Mouse (Mus musculus): ENCODE data around the gene Calu. TPM values are rescaled to one million over a fixed set of nuclear protein-coding genes. Genes with fewer than 3 reads are reported as not detected.

The Calu gene
- 42.3 TPM for polyA plus RNA-seq (2015; fragmentation: Illumina TruSeq; extraction: RNeasy Lipid Tissue Mini Kit (QIAGEN cat#74804); ENCODE audit: insufficient read depth, low read depth, low replicate concordance)

GRCm38 (mm10) chr6:29347665-29348370 lies at the start of gene Calu:
Gene Calu, plus strand, starts transcription at chr6:29348069.

GRCm38 (mm10) chr6:29318879-29319278 lies 29.0 kb upstream of the Calu start, which contains the start of gene Fam71f1:
Gene Fam71f1, plus strand, starts transcription at chr6:29319140.

GRCm38 (mm10) chr6:29388052-29388518 lies 40.2 kb downstream of the Calu start, which contains the start of gene Opn1sw:
Gene Opn1sw, minus strand, starts transcription at chr6:29388468.

GRCm38 (mm10) chr6:29395910-29396713 lies 48.2 kb downstream of the Calu start, which contains the start of gene Ccdc136:
Gene Ccdc136, plus strand, starts transcription at chr6:29396309.

Other genes with a start within 250 kb of the Calu start
- 13.7 TPM for gene Rbm28, start 183.1 kb upstream of the Calu start, polyA plus RNA-seq (2015; fragmentation: Illumina TruSeq; extraction: RNeasy Lipid Tissue Mini Kit (QIAGEN cat#74804); ENCODE audit: insufficient read depth, low read depth, low replicate concordance)
- gene Prrt4, start 168.5 kb upstream of the Calu start, polyA plus RNA-seq (2015; fragmentation: Illumina TruSeq; extraction: RNeasy Lipid Tissue Mini Kit (QIAGEN cat#74804); ENCODE audit: insufficient read depth, low read depth, low replicate concordance): 0.31 TPM
- 26.2 TPM for gene Impdh1, start 131.7 kb upstream of the Calu start, polyA plus RNA-seq (2015; fragmentation: Illumina TruSeq; extraction: RNeasy Lipid Tissue Mini Kit (QIAGEN cat#74804); ENCODE audit: insufficient read depth, low read depth, low replicate concordance)
- gene Hilpda, start 75.6 kb upstream of the Calu start, polyA plus RNA-seq (2015; fragmentation: Illumina TruSeq; extraction: RNeasy Lipid Tissue Mini Kit (QIAGEN cat#74804); ENCODE audit: insufficient read depth, low read depth, low replicate concordance): 2.7 TPM
- 1.2 TPM for gene Fam71f2, start 68.5 kb upstream of the Calu start, polyA plus RNA-seq (2015; fragmentation: Illumina TruSeq; extraction: RNeasy Lipid Tissue Mini Kit (QIAGEN cat#74804); ENCODE audit: insufficient read depth, low read depth, low replicate concordance)
- gene Fam71f1, start 28.9 kb upstream of the Calu start, polyA plus RNA-seq (2015; fragmentation: Illumina TruSeq; extraction: RNeasy Lipid Tissue Mini Kit (QIAGEN cat#74804); ENCODE audit: insufficient read depth, low read depth, low replicate concordance): not detected
- gene Opn1sw, start 40.4 kb downstream of the Calu start, polyA plus RNA-seq (2015; fragmentation: Illumina TruSeq; extraction: RNeasy Lipid Tissue Mini Kit (QIAGEN cat#74804); ENCODE audit: insufficient read depth, low read depth, low replicate concordance): not detected
- 1.1 TPM for gene Ccdc136, start 48.2 kb downstream of the Calu start, polyA plus RNA-seq (2015; fragmentation: Illumina TruSeq; extraction: RNeasy Lipid Tissue Mini Kit (QIAGEN cat#74804); ENCODE audit: insufficient read depth, low read depth, low replicate concordance)
- 2.3 TPM for gene Flnc, start 85.2 kb downstream of the Calu start, polyA plus RNA-seq (2015; fragmentation: Illumina TruSeq; extraction: RNeasy Lipid Tissue Mini Kit (QIAGEN cat#74804); ENCODE audit: insufficient read depth, low read depth, low replicate concordance)
- 71.5 TPM for gene Atp6v1f, start 119.6 kb downstream of the Calu start, polyA plus RNA-seq (2015; fragmentation: Illumina TruSeq; extraction: RNeasy Lipid Tissue Mini Kit (QIAGEN cat#74804); ENCODE audit: insufficient read depth, low read depth, low replicate concordance)
- gene Atp6v1fnb, start 123.4 kb downstream of the Calu start, polyA plus RNA-seq (2015; fragmentation: Illumina TruSeq; extraction: RNeasy Lipid Tissue Mini Kit (QIAGEN cat#74804); ENCODE audit: insufficient read depth, low read depth, low replicate concordance): not detected
- 1.1 TPM for gene Kcp, start 159.9 kb downstream of the Calu start, polyA plus RNA-seq (2015; fragmentation: Illumina TruSeq; extraction: RNeasy Lipid Tissue Mini Kit (QIAGEN cat#74804); ENCODE audit: insufficient read depth, low read depth, low replicate concordance)
- 2.5 TPM for gene Irf5, start 178.6 kb downstream of the Calu start, polyA plus RNA-seq (2015; fragmentation: Illumina TruSeq; extraction: RNeasy Lipid Tissue Mini Kit (QIAGEN cat#74804); ENCODE audit: insufficient read depth, low read depth, low replicate concordance)